Mouse (Mus musculus): ENCODE data around the gene Atp1a4.

- TF ChIP-seq POLR2A (IDR thresholded peaks at IDR 0.05; ENCODE audit: extremely low read depth, insufficient read depth, low read length) (no peak), CTCF (IDR thresholded peaks at IDR 0.05; ENCODE audit: low read depth, low read length) (no peak)
Observed at GRCm38 (mm10) chr1:172302851-172303250, 44.6 kb upstream of the Atp1a4 start.
